Mouse (Mus musculus): ENCODE measurements around the gene Ophn1. TPM values are rescaled to one million over a fixed set of nuclear protein-coding genes. Genes with fewer than 3 reads are reported as not detected.

The Ophn1 gene
- total and polyA plus RNA-seq, 3 experiments, result 4.3 to 6.0 (median 5.5) TPM

DNA sequence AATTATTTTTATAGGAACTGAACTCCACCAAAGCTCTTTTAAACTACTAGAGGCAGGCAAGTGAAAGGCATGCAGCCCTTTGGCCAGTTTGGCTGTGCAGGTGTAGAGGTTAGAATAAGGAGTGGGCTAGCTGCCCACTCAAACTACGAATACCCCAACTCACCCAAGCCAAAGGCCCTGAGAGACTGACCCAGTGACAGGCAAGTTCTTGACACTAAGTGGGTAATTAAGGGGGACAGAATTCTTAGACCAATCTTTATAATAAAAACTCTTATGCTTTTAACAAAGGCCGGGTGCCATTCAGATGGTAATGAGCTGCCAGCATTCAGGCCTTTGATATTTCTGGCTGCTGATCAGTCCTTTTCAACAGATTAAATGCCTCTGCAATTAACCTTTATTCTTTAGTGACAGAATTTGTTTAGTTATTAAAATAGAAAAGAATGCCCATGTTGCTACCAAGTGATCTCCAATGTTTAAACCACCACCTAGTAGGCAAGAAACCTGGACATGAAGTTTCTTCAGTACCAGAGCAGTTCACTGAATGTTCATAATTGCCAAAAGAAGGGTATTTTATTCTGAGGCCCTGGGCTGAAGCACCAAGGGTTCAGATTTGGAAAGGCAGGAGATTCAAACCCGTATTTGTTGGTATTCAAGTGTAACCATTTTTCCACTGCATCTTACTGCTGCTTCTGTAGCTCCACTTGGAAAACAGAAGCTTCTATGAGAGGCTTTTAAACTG is 262.0 kb downstream of the Ophn1 start:
- WGBS, result 82% methylated on average over 3 of the region's 3 CpGs
- Histone ChIP-seq H3K79me2 (replicated peaks; ENCODE audit: control insufficient read depth, insufficient read depth, low read length) (no peaks in the 10 kb centered on the region), H3K27ac (no peak overlapping the region), H3K4me3 (no peak overlapping the region), H3K27me3 (ENCODE audit: control insufficient read depth, insufficient read depth, low read length) (no peaks in the 10 kb centered on the region), H3K9ac (ENCODE audit: low read depth, low read length) (no peak overlapping the region), H3K4me1 (ENCODE audit: control insufficient read depth, insufficient read depth, low read length) (no peaks in the 10 kb centered on the region), H3K36me3 (ENCODE audit: control insufficient read depth, insufficient read depth, low read length) (no peaks in the 10 kb centered on the region)
- no peak for TF ChIP-seq POLR2A (IDR thresholded peaks at IDR 0.05; ENCODE audit: insufficient read depth, low read depth, low read length)
- no peak for TF ChIP-seq EP300 (IDR thresholded peaks at IDR 0.05; ENCODE audit: insufficient read depth, low read depth, low read length)
- TF ChIP-seq CTCF (IDR thresholded peaks at IDR 0.05), result no peak
- no peak for DNase-seq
- intact Hi-C loops (cut with DNase I), result no loop called here

GRCm38 (mm10) chrX:98618865-98619264 is 272.0 kb downstream of the Ophn1 start:
- TF ChIP-seq EP300 (IDR thresholded peaks at IDR 0.05; ENCODE audit: insufficient read depth, low read depth, low read length) (no peak), CTCF (IDR thresholded peaks at IDR 0.05) (peak; percentile 61)
- Histone ChIP-seq H3K79me2 (replicated peaks; ENCODE audit: control insufficient read depth, insufficient read depth, low read length) (no peaks in the 10 kb centered on the region), H3K27me3 (ENCODE audit: control insufficient read depth, insufficient read depth, low read length) (no peaks in the 10 kb centered on the region), H3K4me1 (ENCODE audit: control insufficient read depth, insufficient read depth, low read length) (no peaks in the 10 kb centered on the region), H3K9ac (ENCODE audit: low read depth, low read length) (no peak overlapping the region), H3K36me3 (ENCODE audit: control insufficient read depth, insufficient read depth, low read length) (no peaks in the 10 kb centered on the region), H3K4me3 (no peak overlapping the region), H3K27ac (no peak overlapping the region)
- DNase-seq, result no peak
- 1% methylated on average over 2 of the region's 2 CpGs for WGBS
- intact Hi-C loops (cut with DNase I), result loop anchor here (5.0 to 10.0 kb wide), 2 partner anchors 897 to 1184 kb away; no protein-coding TSS in a partner anchor

DNA sequence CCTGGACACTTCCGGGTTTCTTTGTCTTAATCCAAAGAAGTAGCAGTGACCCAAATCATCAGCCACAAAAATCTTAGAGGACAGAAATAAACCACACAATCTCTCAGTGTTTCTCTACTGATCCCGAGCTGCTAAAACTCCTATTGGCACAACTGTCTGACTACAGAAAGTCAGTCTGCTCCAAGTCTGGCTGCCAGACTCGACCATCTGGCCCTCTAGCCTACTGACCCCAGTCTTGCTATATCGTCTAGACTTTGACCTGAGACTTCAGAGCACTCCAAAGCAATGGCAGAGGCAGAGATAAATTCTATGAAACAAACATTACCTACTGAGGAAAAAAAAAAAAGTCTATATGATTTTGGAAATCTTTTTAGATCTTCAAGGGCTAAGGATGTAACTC is 273.4 kb downstream of the Ophn1 start:
- no peak for DNase-seq
- no peak for TF ChIP-seq CTCF (IDR thresholded peaks at IDR 0.05)
- no peak for TF ChIP-seq EP300 (IDR thresholded peaks at IDR 0.05; ENCODE audit: insufficient read depth, low read depth, low read length)
- TF ChIP-seq POLR2A (IDR thresholded peaks at IDR 0.05; ENCODE audit: insufficient read depth, low read depth, low read length), result no peak
- Histone ChIP-seq H3K36me3 (ENCODE audit: control insufficient read depth, insufficient read depth, low read length) (no peaks in the 10 kb centered on the region), H3K4me3 (no peak overlapping the region), H3K79me2 (replicated peaks; ENCODE audit: control insufficient read depth, insufficient read depth, low read length) (no peaks in the 10 kb centered on the region), H3K27ac (no peak overlapping the region), H3K9ac (ENCODE audit: low read depth, low read length) (no peak overlapping the region), H3K27me3 (ENCODE audit: control insufficient read depth, insufficient read depth, low read length) (no peaks in the 10 kb centered on the region), H3K4me1 (ENCODE audit: control insufficient read depth, insufficient read depth, low read length) (no peaks in the 10 kb centered on the region)
- WGBS, result 55% methylated on average over 4 of the region's 4 CpGs
- intact Hi-C loops (cut with DNase I), result loop anchor here (5.0 to 10.0 kb wide), 2 partner anchors 895 to 1183 kb away; no protein-coding TSS in a partner anchor

DNA sequence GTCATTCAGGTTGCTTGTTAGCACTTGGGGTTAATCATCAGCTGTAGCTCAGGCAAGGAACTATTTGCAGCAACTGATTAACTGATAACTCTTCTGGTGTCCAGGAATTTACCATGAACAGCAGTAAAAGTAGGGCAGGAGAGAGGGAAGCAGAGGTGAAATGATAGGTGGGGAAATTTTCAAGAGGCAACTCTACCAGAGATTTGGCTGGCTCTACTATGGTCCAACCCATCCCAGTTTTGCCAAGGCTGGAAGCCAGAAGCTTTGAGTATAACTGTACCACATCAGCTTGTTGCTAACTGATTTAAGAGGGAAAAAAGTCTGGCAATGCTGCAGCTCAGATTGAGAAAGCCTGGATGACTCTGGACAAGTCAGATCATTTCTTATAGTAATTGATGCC is 316.6 kb downstream of the Ophn1 start:
- DNase-seq, result no peak
- intact Hi-C loops (cut with DNase I), result no loop called here
- H3K79me2 ChIP-seq (replicated peaks; ENCODE audit: control insufficient read depth, insufficient read depth, low read length), result no peaks in the 10 kb centered on the region
- no peak for TF ChIP-seq EP300 (IDR thresholded peaks at IDR 0.05; ENCODE audit: insufficient read depth, low read depth, low read length)
- TF ChIP-seq POLR2A (IDR thresholded peaks at IDR 0.05; ENCODE audit: insufficient read depth, low read depth, low read length), result no peak
- TF ChIP-seq CTCF (IDR thresholded peaks at IDR 0.05), result no peak
- H3K27me3 ChIP-seq (ENCODE audit: control insufficient read depth, insufficient read depth, low read length), result no peaks in the 10 kb centered on the region
- H3K27ac ChIP-seq, result no peak overlapping the region
- H3K4me1 ChIP-seq (ENCODE audit: control insufficient read depth, insufficient read depth, low read length), result no peaks in the 10 kb centered on the region
- no peak overlapping the region for H3K4me3 ChIP-seq
- H3K36me3 ChIP-seq (ENCODE audit: control insufficient read depth, insufficient read depth, low read length), result no peaks in the 10 kb centered on the region
- H3K9ac ChIP-seq (ENCODE audit: low read depth, low read length), result no peak overlapping the region

- intact Hi-C loops (cut with DNase I), result no loop called here
- no peak for TF ChIP-seq CTCF (IDR thresholded peaks at IDR 0.05)
- TF ChIP-seq POLR2A (IDR thresholded peaks at IDR 0.05; ENCODE audit: insufficient read depth, low read depth, low read length), result no peak
- TF ChIP-seq EP300 (IDR thresholded peaks at IDR 0.05; ENCODE audit: insufficient read depth, low read depth, low read length), result no peak
- Histone ChIP-seq H3K27ac (no peak overlapping the region), H3K9ac (ENCODE audit: low read depth, low read length) (no peak overlapping the region), H3K4me1 (ENCODE audit: control insufficient read depth, insufficient read depth, low read length) (no peaks in the 10 kb centered on the region), H3K27me3 (ENCODE audit: control insufficient read depth, insufficient read depth, low read length) (no peaks in the 10 kb centered on the region), H3K79me2 (replicated peaks; ENCODE audit: control insufficient read depth, insufficient read depth, low read length) (no peaks in the 10 kb centered on the region), H3K4me3 (no peak overlapping the region), H3K36me3 (ENCODE audit: control insufficient read depth, insufficient read depth, low read length) (no peaks in the 10 kb centered on the region)
- no peak for DNase-seq
- WGBS, result 96% methylated on average over 1 of the region's 1 CpGs
Measured at GRCm38 (mm10) chrX:98546458-98546857, 344.4 kb downstream of the Ophn1 start.

DNA sequence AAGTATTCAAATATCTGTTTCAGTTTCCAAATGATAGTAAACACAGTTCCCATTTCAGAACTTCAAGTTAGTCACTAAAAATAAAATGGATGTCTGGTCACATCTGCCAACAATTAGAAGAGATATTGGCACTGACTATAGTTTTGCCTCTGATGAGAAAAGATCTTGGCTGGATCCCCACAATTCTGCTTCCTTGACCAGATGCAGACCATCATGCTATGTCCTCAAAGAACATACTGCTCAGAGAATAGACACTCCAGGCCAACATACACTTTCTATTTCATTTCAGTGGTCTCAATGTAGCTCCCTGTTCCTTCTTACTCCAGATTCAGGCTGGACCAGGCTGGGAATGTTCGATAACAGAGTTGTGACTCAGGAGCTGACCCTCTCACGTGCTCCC is 375.5 kb downstream of the Ophn1 start:
- Histone ChIP-seq H3K27ac (no peak overlapping the region), H3K36me3 (ENCODE audit: control insufficient read depth, insufficient read depth, low read length) (no peaks in the 10 kb centered on the region), H3K27me3 (ENCODE audit: control insufficient read depth, insufficient read depth, low read length) (no peaks in the 10 kb centered on the region), H3K9ac (ENCODE audit: low read depth, low read length) (no peak overlapping the region), H3K4me3 (no peak overlapping the region), H3K4me1 (ENCODE audit: control insufficient read depth, insufficient read depth, low read length) (no peaks in the 10 kb centered on the region), H3K79me2 (replicated peaks; ENCODE audit: control insufficient read depth, insufficient read depth, low read length) (no peaks in the 10 kb centered on the region)
- WGBS, result 61% methylated on average over 2 of the region's 2 CpGs
- DNase-seq, result no peak
- intact Hi-C loops (cut with DNase I), result no loop called here
- TF ChIP-seq CTCF (IDR thresholded peaks at IDR 0.05), result no peak
- TF ChIP-seq POLR2A (IDR thresholded peaks at IDR 0.05; ENCODE audit: insufficient read depth, low read depth, low read length), result no peak
- TF ChIP-seq EP300 (IDR thresholded peaks at IDR 0.05; ENCODE audit: insufficient read depth, low read depth, low read length), result no peak
